Mouse (Mus musculus): ENCODE data around the gene Ano7.
A peak's percentile ranks its signal among the peaks of the same experiment; 100 is the strongest.
"Not testable (repeated sequence)": the region's sequence is repeated elsewhere in the genome, so short reads cannot be mapped to it uniquely, and the experiment has no call there.

Gene Ano7

GRCm38 (mm10) chr1:93450118-93450517 lies 76.4 kb downstream of the Ano7 start:
- not testable (repeated sequence) for DNase-seq

GRCm38 (mm10) chr1:93453721-93454255 lies 80.1 kb downstream of the Ano7 start:
- DNase-seq, result peak in 1 of 2 experiments; percentile 9

Measured in kidney, postnatal 25 days (tissue).